Mouse (Mus musculus) urinary bladder, postnatal 10 days (tissue): Measurements from ENCODE around the gene Hspa2.

ENCODE experiments used
- DNase-seq: peaks from one replicate; pipeline ENCODE4 v3.0.0; 2022; ENCODE audit warnings: low spot score

Hspa2 gene

DNA sequence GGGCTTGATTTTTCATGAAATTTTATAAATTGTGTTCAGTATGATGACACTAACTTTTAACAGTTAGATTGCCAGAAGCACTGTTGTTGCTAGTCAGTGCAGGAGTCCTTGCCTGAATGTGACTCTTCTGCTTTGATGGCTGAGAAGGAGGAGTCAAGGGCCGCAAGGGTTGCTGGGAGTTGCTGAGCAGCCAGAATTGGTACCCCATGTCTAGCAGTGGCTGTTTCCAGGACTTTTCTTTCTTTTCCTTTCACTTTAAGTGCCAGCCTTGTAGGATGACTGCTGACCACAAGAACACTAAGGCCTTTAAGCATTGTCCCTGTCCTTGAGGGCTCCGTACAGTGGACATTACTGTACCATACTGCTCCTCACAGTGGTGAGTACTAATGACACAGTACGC lies 26.2 kb upstream of the Hspa2 start:
- no peak for DNase-seq

GRCm38 (mm10) chr12:76378556-76378955 lies 25.4 kb upstream of the Hspa2 start:
- no peak for DNase-seq

GRCm38 (mm10) chr12:76380151-76380550 lies 23.8 kb upstream of the Hspa2 start:
- DNase-seq = no peak

DNA sequence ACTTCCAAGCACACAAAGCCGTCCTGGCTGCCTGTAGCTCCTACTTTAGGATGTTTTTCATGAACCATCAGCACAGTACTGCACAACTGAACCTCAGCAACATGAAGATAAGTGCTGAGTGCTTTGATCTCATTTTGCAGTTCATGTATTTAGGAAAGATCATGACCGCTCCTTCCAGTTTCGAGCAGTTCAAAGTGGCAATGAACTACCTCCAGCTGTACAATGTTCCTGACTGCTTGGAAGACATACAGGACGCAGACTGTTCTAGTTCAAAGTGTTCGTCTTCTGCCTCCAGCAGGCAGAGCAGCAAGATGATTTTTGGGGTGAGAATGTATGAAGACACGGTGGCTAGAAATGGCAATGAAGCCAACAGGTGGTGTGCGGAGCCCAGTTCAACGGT lies 18.6 kb upstream of the Hspa2 start:
- DNase-seq = no peak

- no peak for DNase-seq
Measured at GRCm38 (mm10) chr12:76388794-76389193, 15.2 kb upstream of the Hspa2 start.

GRCm38 (mm10) chr12:76391595-76392271 lies 12.2 kb upstream of the Hspa2 start:
- no peak for DNase-seq

- no peak for DNase-seq
Measured at GRCm38 (mm10) chr12:76392979-76393378, 11.0 kb upstream of the Hspa2 start.

DNA sequence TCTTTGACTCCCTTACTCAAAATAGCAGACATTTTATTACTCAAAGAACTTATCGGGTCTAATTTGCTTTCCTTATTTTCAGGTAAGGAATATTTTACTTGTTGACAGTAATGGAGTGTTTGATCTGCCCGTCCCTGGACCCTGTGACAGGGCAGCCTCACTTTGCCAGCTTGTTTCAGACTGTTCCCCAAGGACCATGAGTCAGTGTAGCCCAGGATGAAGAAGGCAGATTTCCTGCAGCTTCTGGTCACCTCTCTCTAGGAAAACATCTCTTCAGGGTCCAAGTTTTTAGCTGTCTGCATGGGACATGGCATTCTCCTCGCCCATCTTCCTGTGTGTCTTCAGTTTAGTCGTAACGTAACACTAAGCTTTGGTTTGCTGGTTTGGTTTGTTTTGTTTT lies 6.7 kb upstream of the Hspa2 start:
- no peak for DNase-seq

- DNase-seq = no peak
Measured at GRCm38 (mm10) chr12:76401674-76402073, 2.3 kb upstream of the Hspa2 start.

GRCm38 (mm10) chr12:76402991-76403885 lies 738 bp upstream of the Hspa2 start:
- DNase-seq = no peak

- no peak for DNase-seq
Measured at GRCm38 (mm10) chr12:76404836-76405182, 833 bp downstream of the Hspa2 start.

GRCm38 (mm10) chr12:76405183-76405970 lies 1.4 kb downstream of the Hspa2 start:
- DNase-seq = no peak

GRCm38 (mm10) chr12:76405971-76406370 lies 2.0 kb downstream of the Hspa2 start:
- DNase-seq = no peak

DNA sequence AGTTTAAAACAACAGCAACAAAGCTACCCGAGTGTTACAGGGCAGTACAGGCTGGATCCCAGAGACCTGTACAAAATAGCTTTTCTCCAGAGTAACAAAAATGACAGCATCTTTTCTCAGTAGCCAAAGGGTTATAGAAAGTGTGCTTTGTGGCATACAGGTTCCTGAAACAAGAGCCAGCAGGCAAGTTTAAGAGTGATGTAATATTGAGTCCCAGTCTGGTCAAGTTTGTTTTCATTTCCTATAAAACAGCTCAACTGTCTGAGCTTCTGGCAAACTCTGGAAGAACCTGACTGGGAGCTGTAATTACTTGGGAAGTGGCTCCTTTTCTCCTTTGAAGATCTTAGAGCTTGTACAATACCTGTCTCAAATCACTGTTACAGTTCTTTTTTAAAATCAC lies 3.2 kb downstream of the Hspa2 start:
- DNase-seq = no peak

- no peak for DNase-seq
Measured at GRCm38 (mm10) chr12:76409166-76409565, 5.2 kb downstream of the Hspa2 start.

DNA sequence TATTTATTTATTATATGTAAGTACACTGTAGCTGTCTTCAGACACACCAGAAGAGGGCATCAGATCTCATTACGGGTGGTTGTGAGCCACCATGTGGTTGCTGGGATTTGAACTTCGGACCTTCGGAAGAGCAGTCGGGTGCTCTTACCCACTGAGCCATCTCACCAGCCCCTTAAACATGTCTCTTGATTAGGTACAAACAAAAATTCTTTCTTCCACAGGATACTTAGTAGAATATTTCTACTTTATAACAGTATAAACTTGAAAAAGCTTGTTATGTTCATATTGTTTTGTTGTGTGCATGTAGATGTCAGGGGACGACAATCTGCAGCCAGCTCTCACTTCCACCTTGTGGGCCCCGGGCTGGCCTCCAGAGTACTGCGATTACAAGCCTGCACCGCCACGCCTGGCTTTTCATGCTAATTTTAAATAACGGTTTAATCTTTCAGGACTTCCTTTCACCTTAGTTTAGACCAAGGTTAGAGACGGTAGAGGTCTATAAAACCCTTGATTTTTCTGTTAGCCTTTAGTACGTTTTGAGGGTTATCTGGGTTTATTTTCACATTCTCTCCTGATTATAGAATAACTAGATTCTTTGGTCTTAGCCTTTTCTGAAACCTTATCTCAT lies 11.5 kb downstream of the Hspa2 start:
- DNase-seq = no peak

DNA sequence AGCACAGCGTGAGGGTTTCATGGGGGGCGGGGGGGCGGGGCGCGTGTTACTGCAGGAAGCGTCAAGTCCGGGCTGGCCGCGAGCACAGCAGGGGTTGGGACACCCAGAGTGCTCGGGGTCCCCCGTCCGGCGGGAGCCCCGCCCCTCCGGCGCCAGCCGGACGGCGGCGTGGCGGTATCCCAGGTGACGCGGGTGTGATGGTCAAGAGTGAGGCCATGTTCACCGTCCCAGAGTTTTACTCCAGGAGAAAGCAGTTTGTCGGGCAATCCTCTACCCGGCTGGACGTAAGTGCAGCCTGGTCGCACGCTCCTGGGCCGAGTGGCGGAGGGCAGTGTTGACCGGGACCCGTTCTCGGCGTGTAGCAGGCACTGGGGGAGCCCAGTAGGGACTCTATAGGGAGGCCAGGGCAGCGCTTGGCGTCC lies 13.5 kb downstream of the Hspa2 start, which contains the start of gene Ppp1r36:
Ppp1r36 (plus strand) TSS at position 106 of the 422 bp plus-strand sequence.
- DNase-seq = no peak

- no peak for DNase-seq
Measured at GRCm38 (mm10) chr12:76418346-76418745, 14.4 kb downstream of the Hspa2 start.

- DNase-seq = no peak
Measured at GRCm38 (mm10) chr12:76425256-76425655, 21.3 kb downstream of the Hspa2 start.

- no peak for DNase-seq
Measured at GRCm38 (mm10) chr12:76427546-76427945, 23.6 kb downstream of the Hspa2 start.

DNA sequence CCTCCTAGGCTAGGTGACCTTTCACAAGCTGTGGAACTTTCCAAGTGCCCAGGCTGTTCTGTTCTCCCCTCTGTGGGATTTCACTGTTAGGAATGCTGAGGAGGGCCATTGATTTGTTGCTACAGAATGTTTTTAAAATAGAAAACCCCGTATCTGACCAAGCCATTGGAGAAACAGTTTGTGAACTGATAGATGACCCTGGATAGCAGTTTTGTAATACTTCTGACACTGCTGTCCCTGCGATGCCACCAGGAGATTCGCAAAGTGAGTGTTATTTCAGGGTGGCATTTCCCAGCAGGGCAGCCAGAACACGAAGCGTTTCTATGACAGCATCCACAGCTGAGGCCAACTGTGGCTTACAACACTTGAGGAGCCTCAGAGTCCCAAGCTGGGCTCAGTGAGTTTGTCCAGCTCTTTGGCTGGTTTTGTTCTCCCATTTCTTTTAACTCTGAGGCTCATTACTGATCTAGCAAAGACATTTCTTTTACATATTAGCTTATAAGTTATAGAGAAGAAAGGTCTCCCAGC lies 27.0 kb downstream of the Hspa2 start:
- no peak for DNase-seq

- no peak for DNase-seq
Measured at GRCm38 (mm10) chr12:76431431-76431830, 27.5 kb downstream of the Hspa2 start.
